Mouse (Mus musculus) kidney, postnatal 25 days (tissue): ENCODE data around the gene Pik3r2.

Experiments used
- DNase-seq, 2 experiments: peaks; one replicate each; pipeline ENCODE4 v3.0.0; 2021; ENCODE audit warnings: mixed read lengths in 2 of 2

Gene Pik3r2

DNA sequence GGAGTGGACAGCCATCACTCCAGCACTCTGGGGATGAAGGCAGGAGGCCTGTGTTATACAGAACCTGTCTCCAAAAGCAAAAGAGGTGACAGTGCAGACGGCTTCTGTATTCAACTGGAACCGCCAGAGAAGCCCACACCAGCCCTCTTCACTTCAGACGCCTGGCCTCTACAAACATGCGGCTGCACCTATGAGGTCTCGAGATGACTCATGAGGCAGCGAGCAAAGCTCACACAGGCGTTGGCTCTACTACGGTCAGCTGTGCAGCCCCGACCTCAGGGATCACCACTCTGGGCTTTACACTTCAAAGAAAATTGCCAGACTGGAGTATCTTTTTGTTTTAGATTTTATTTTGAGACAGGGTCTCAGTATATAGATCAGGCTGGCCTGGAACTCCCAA lies 3.6 kb downstream of the Pik3r2 start:
- DNase-seq: no peak

DNA sequence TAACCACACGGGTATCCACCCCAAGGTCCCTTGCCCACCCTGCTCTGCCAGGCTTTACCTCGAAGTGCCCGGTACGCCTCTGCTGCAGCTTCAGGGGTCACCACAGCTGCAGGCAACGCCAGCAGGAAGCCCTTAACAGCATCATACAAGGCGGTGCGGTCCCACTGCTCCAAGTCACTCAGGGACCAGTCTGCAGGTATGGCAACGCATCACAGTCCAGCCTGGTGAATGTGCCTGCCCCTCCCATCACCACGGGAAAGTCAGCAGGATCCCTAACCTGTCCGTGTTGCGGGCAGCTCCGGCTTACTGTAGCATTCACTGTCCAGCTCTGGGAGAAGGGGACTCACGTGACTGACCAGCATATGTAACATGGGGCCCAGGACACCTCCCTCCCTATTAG lies 4.4 kb downstream of the Pik3r2 start:
- DNase-seq: no peak

DNA sequence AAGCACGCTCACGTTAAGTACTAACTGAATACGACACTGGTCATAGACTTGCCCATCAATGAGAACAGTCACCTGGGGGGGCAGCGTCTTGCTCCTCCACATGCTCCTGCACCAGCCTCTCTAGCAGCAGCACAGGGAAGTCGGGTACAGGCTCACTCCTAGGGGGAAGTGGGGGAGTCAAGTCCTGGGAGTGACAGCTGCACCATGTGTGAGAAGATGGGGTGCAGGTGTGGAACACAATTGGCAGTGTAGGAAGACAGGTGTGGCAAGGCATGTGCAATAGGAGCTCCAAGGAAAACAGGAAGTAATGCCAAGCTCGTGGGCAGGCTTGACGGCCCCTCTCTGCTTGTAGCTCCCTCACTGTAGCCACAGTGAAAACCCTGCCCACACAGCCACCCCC lies 5.3 kb downstream of the Pik3r2 start:
- no peak for DNase-seq

DNA sequence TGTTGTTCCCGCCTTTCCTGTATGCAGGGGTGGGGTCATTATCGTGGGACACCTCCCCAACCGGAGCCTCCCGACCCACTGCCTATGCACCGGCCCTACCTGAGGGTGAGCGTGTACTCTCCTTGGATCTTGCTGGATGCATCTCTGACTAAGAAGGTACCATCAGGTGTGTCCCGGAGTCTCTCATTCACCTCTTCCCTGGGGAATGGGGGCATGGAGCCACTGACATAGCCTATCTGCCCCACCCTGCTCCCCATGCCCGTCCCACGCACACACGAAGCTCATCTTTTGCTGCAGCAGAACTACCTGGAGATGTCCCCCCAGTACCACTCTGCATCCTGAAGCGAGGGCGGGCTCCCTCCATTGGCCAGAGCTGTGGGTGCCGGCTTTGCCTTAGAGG lies 5.8 kb downstream of the Pik3r2 start:
- DNase-seq: no peak

DNA sequence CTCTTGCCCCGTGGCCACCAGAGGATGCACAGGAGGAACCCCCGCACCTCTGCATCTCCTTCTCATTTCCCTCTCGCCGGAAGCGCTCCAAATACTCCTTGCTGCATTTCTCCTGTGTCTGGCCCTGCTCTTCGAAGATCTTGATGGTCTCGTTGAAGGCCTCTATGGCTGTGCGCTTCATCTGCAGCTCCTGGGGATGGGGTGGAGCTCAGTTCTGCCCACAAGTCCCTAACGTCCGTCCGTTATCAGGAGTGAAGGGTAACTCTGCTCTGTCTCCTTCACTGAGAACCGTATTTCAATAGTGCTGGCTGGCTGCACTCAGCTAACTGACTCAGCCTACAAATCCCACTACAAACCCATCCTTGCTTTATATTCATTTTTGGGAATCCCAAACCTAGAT lies 6.7 kb downstream of the Pik3r2 start:
- DNase-seq: no peak

DNA sequence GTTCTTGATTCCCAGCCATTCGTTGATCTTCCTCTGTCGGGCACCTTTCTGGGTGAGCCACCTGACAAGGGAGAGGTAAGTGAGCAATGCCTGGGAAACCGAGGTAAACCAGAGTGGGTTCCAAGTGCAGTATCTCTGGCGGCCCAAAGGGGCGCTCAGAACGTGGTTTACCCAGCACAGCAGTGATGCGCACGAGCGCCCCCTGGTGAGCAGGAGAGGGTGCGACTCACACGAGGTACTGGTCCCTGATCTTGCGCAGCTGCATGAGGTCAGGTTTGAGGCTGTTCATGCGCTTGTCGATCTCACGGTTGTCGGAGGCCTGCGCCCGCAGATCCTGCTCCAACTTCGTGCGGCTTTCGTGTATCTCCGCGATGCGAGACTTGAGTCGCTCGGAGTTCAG lies 7.2 kb downstream of the Pik3r2 start:
- DNase-seq: peak; percentile 96 to 98

DNA sequence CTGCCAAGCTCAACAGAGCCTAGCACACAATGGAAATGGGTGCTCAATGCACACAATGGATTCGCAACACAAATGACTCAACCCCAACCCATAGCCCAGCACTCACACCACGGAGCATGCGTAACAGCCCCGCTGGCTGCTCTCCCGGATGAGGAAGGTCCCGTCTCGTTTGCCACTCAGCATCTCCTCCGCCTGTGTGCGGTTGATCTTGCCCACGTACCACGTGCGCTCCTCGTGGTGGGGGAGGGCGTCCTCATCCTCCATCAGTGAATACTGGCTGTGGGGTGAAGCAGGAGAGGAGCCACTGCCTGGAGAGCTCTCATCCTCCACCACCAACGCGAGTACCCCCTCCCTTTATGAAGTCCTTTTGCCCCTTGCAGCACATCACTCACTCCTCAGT lies 7.6 kb downstream of the Pik3r2 start:
- DNase-seq: no peak

DNA sequence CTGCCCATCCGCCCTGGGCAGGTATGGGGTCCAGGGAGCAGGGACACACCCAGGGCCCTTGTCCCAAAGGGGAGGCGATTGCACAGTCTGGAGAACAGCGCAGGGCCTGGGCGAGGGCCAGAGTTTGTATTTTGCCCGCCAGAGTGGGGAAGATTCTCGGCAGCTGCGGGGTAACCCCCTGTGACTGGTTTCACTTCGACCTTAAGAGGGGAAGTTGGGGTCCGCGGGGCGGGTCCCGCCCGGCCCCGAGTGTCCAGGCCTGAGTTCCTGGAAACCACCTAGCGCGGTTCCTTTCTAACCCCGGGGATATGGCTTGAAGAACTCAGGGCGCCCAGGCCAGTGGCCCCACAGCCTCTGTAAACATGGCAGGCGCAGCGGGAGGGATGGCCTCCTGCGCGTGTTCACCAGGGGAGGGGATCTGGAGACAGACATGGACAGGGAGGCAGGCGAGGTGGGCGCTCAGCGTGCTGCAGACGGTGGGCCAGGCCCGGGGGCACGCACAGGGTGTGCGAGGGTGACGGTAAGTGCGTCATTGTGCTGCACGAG lies 8.2 kb downstream of the Pik3r2 start:
- DNase-seq: no peak

DNA sequence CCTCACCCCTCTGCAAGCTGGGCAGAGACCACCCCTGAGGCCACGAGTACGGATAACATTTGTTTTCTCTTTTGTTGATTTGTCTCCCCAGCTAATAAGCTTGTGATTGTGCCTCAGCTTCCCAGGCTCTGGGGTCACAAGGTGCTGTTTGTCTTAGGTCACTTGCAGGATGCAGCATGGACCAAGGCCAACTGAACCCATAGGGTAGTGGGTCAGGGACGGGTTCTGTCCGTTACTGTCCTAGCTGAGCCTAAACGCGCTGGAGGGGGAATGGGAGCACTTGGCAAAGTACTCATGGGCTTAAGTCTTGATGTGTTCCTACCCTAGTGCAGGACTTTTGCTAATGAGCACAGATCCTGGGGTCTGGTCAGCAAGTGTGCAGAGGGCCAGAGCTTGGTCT lies 9.0 kb downstream of the Pik3r2 start:
- no peak for DNase-seq

DNA sequence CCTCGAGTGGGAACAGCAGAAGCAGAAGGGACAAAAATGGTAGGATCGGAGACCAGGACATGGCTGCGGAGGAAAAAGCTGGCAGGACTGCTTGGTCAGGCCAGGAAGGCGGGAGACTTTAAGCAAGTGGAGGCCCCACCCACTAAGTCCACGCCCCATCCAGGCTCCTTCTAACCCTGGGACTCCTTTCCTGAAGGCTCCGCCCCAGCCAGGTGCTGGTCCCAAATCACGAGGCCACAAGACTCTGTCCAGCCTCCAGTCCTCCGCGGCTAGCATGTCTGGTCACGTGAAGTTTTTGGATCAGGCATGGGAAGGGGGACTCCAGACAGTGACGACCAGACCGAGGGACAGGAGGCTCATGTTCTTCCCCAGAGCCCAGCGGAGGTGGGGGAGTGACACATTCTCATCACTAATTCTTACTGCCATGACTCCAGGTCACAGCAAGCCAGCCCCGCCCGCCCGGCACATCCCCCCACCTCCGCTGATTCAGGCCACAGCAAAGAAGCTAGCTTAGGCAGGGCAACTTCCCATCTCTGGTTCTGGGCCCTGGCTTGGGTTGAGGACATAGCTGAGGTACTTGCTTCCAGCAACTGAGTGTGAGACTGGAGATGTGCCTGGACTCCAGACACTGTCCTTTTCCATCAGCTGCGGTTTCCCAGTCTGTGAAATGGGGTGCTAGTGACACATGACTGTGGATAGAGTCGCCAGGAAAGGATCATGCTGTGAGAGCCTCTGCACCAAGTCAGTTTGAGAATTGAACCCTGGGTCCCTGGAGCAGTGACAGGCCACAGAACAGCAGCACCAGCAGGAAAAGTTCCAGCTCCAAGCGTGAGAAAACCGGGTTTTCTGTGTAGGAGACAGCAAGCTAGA lies 9.7 kb downstream of the Pik3r2 start:
- peak; percentile 92 to 96 for DNase-seq

DNA sequence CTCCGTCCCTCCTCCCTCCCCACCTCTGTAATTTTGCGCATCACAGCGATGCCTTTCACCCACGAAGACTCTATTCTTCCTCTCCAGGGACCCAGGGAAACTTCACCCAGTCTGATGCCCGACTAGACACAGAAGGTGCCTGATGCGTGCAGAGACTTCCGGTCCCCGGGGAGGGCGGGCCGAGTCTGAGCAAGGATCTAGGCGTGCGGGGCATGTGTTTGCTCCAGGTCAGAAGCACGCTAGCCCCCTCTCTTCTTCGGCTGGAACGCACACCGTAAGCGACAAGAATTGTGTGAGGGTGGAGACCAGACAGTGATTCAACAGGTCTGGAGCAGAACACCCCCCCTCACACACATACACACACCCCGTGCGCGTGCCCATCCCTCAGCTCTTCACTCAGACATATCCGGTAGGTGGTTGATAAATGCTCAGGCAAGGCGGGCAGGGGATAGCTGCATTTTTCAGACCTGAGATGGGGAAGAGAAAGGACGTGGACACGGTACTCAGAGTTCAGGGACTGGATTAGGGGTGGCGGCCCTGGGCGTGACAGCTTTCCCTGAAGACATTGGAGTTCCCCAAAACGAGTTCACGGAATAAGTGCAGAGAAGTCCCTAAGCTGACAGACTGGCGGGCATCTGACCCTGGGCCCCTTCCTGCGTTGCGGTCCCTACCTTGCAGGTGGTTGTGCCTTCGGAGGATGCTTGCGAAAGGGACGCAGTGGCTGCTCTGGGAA lies 10.5 kb downstream of the Pik3r2 start:
- peak in 1 of 2 experiments; percentile 59 for DNase-seq

DNA sequence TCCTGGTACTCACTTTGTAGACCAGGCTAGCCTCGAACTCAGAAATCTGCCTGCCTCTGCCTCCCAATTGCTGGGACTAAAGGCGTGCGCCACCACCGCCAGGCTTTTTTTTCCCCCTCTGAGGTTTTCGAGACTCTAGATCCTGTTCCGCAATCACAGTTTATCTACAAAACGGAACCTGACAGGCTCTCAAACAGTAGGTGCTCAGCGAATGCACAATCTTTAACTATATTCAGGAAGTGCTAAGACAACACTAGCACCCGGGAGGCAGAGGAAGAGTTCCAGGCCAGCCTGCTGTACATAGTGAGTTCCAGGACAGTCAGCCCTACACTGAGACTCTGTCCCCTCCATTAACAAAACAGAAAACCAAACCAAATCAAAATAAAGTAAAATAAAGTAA lies 11.2 kb downstream of the Pik3r2 start:
- no peak for DNase-seq

DNA sequence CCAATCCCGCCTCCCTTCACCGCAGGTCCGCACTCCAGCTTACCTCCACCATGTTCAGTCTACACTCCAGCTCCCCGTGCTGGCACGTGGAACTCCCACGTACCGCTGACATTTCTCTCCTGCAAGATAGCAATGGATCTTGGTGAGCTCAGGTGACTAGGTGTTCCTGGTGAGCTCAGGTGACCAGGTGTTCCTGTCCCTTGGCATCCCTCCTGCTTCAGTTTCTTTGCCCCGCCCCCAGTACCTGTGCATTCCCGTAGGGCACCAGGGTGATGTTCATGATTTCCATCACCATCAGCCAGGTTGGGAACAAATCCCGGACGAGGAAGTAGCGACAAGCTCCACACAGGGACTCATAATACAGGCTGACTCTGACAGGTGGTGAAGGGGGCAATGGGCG lies 11.8 kb downstream of the Pik3r2 start:
- no peak for DNase-seq

DNA sequence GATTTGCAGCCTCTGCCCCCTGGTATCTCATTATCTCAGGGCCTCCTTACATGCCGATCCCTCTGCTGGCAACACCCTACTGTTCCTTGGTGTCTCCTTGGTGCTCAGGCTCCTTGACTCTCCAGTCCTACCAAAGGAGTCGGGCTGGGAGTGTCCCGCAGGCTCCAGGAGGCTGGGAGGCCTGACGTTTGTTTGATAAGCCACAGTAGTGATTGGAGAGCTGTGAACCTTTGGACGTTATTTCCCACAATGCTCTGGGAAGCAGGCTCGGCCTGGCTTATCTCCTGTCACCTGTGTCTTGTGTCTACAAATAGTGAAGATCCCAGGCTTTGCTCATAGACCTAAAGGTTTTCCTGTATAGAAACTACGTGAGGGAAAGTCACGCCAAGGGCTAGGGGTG lies 12.5 kb downstream of the Pik3r2 start:
- no peak for DNase-seq

DNA sequence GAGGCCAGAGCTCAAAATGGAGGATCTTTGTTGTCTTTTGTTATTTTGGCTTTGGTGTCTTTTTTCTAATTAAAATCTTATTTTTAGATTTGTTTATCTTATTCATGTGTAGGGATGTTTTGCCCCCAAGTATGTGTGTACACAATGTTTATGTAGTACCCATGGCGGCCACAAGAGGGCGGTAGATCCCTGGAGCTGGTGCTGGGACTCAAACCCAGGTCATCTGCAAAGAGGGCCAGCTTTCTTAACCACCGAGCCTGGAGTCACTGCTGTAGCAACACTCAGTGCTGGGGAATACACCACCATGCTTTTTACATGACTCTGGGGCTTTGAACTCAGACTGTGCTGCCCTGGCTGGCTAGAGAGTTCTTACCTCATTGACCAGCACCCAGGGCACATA lies 13.2 kb downstream of the Pik3r2 start:
- DNase-seq: peak in 1 of 2 experiments; percentile 85

DNA sequence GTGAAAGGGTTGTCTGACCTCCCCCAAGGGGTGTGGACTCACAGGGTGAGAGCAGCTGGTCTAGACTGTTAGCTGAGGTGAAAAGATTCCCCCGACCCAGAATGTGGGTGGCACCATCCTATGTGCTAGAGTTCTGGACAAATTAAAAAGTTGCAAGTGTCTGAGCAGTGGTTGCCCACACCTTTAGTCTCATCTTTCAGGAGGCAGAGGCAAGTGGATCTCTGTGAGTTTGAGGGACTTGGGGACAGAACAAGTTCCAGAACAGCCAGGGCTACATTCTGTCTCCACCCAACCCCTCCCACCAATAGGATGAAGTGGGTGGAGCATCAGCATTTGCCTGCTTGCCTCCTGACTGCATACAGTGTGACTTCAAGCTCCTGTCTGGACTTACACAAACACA lies 14.4 kb downstream of the Pik3r2 start:
- peak in 1 of 2 experiments; percentile 61 for DNase-seq

DNA sequence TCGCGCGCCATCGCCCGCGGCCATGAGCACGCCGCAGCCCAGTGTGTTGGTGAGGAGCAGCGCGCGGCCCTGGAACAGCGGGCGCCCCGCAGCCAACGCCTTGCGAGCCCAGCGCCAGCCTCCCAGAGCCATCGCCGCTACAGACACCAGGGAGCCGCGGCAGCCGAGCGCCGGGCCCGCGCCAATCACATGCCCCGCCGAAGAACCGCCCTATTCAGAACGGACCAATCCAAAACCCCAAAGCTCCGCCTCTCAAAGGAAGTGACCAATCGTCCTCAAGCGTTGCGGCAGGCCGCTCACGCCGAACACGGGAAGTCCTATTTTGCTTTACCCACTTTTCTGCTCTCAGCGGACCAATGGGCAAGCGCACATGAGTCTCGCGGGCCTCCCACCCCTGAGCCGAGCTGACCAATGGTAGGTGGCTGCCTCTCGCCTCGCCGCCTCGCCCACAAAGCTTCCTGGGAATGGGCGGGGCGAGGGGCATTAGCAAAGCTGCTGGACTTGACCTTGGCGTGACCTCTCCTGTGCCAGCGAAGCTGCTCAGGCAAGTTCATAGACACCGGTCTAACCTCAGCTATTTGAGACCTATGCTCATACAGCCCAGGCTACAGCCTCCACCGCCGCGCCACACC lies 15.6 kb downstream of the Pik3r2 start, which contains the start of gene Mpv17l2:
Gene Mpv17l2, minus strand, starts transcription at position 172 of the 632 bp plus-strand sequence.
- DNase-seq: peak; percentile 97 to 99

DNA sequence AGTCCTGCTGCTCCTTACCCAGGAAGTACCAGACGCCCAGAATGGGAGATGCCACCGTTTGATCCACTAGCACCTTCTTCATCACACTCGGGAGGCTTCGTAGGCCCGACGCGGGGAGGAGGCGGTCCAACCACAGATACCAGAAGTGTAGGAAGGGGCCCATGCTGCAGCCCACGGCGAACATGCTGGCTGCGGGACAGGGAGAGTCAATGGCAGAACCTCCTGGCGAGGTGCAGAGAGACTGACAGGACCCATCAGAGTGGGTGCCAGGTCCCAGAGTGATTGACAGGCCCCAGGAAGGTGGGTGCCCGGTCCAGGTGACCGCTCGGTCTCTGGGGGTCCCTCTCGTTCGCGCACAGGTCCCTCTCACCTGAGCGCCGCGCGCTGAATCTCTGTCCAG lies 16.2 kb downstream of the Pik3r2 start:
- no peak for DNase-seq

DNA sequence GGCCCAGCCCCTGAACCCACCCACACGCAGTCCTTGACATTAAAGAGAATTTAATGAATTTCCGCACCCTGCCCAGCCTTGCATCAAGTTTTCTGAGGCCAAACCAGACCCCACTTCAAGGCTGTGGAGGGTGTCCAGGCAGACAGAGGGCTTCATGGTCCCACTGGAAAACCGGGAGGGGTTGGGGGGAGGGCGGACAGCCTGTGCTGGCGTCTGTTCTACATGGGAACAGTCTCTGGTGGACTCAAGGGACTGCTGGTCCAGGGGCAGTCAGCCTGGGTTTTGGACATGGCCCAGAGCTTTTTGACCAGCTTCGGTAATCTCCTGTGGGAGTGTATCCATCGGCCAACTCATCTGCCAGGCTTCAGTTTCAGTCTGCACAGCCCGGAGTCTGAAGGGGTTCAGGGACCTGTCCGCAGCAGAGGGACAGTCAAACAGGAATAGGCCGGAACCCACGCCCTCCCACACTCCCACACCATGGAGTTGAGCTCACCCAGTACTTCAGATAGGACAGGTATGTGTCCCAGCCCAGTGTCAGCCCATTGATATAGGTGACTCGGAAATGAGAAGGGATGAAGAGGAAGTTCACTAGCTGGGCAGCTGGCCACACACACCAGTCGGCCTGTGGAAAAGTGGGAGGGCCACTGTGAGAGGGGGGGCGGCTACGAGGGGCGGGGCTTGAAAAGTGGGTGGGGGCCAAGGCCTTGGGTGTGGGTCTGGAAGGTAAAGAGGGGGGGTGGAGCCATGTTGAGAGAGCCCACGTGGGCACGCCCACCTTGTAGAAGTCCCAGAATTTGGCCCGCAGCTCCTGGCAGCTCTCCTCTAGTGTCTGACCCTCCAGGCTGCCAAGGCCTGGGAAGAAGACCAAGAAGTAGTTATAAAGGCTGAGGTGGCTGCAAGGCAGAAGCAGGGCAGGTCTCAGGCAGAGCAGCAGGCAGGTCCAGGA lies 17.6 kb downstream of the Pik3r2 start:
- peak in 1 of 2 experiments; percentile 70 for DNase-seq

DNA sequence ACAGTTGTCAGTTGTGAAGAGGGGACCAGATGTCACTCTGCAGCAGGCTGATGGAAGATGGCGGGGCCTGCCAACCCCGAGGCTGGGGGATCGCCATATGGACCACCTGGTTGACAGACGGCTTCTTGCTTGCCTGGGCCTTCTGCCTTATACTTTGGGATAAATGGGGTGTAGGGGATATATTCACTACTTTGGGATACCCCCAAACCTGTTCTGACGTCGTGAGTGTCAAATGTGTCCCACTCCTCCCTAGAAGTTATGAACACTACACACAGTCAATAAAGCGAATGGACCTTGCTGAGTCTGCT lies 18.3 kb downstream of the Pik3r2 start:
- peak in 1 of 2 experiments; percentile 36 for DNase-seq

DNA sequence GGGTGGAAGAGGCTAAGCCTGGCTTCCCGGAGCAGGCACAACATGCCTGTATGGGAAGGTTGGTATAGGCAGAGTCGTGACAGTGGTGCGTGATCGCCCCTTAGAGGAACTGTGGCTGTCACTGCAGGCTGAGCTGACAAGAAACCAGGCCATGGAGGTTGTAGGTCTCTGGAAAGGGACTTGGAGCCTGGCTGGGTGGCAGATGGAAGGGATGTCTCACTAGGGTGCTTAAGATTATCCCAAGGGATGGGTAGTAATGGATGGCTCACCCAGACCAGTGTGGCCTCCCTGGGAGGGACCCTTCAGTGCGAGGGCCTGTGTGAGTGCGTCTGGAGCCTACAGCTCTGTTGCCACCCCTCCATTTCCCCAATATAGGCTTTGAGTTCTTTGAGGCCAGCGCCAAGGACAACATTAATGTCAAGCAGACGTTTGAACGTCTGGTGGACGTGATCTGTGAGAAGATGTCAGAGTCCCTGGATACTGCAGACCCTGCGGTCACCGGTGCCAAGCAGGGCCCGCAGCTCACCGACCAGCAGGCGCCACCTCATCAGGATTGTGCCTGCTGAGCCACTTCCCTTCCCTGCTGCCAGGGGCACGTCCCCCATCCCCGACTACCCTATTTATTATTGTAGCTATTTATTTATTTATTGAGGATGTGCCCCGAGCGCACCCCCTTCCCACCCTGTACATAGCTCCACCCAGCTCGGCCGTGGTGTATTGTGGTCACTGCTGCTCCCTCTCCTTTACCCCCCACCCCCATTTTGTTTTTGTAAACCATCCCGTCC lies 18.8 kb downstream of the Pik3r2 start:
- DNase-seq: peak in 1 of 2 experiments; percentile 54
